Mouse (Mus musculus): ENCODE measurements around the gene Rhoh.

Rhoh gene

GRCm38 (mm10) chr5:65930171-65930570, 69.2 kb downstream of the Rhoh start:
- no peak for DNase-seq (ENCODE audit: low spot score)

- DNase-seq (ENCODE audit: low spot score) = no peak
These were observed 72.2 kb downstream of the Rhoh start for GRCm38 (mm10) chr5:65933258-65933657.

- no peak for DNase-seq (ENCODE audit: low spot score)
These were observed 72.8 kb downstream of the Rhoh start for GRCm38 (mm10) chr5:65933764-65934163.

- no peak for DNase-seq (ENCODE audit: low spot score)
These were observed 73.8 kb downstream of the Rhoh start, which contains the start of gene Chrna9 for GRCm38 (mm10) chr5:65934783-65935182. Gene Chrna9 (plus strand): TSS chr5:65934921.

GRCm38 (mm10) chr5:65937011-65937726, 76.2 kb downstream of the Rhoh start:
- no peak for DNase-seq (ENCODE audit: low spot score)

- peak; percentile 89 for DNase-seq (ENCODE audit: low spot score)
These were observed 77.1 kb downstream of the Rhoh start for GRCm38 (mm10) chr5:65937998-65938715.

GRCm38 (mm10) chr5:65941145-65941544, 80.1 kb downstream of the Rhoh start:
- no peak for DNase-seq (ENCODE audit: low spot score)
